Mouse (Mus musculus) CD4-positive, CD25-positive, alpha-beta regulatory T cell, adult 4 months (primary cell): ENCODE results near the gene Speer4e. TPM values are rescaled to one million over a fixed set of nuclear protein-coding genes. Genes with fewer than 3 reads are reported as not detected.
"Not testable (repeated sequence)": the region's sequence is repeated elsewhere in the genome, so short reads cannot be mapped to it uniquely, and the experiment has no call there.

Experiments
- ATAC-seq: one replicate; pipeline ENCODE4 v1.8.0; 2017
- polyA plus RNA-seq, 2 experiments: library from polyadenylated mRNA; unstranded; fragments of 100-300 nt; shearing (Covaris generic); gene quantifications; one replicate each; pipeline ENCODE4 v1.2.1; 2017

Speer4e gene
- not detected for polyA plus RNA-seq

DNA sequence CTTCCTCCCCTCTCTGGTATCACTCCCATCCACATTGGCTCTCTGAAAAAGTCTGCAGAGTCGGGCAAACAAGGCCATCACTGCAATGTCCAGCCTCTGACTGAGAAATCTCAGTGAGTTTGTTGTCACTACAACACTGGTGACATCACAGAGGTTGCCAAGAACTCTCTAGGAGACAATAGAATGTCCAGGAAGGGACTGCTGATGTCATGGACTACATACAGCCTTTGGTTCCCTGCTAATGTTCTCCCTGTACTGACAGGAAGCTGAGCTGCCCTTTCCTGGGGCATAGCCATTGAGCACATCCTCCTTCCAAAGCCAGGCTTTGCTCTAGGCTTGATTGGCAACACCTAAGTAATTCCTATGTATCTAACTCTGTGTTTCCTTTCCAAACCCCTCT, at the start of gene Speer4e:
Speer4e (minus strand) TSS at position 101 of the 400 bp plus-strand sequence.
- not testable (repeated sequence) for ATAC-seq

DNA sequence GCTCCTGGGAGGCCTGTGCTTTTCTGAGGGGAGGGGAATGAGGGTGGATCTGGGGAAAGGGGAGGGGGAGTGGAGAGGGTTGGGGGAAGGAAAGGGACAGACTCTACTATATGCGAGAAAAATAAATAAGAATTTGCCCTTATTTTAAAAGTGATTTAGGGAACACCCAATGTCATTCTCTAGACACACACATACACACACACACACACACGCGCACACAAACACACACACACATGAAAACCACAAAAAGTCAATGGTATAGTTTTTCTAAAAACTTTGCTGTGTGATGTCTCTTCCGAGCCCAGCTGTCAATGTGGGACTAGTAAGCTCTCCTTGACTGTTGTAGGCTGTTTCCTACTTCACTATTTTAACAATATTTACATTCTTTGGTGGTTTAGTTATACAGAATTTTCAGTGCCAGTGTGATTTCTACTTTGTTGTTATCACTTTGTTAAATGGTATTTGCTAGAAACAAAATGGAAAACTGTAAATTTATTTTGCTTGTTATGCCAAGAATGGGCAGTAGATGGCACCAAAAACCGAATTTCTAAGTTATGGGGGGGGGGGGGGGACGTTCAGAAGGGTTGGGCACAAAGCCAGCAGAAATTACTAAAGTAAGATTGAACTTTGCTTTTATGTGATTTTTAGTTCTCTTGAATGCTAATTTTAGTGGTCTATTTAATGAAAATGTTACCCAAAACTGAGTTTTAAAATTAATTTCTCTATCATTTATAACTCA, 48.6 kb upstream of the Speer4e start:
- not testable (repeated sequence) for ATAC-seq

- not testable (repeated sequence) for ATAC-seq
These were observed 40.6 kb upstream of the Speer4e start, which contains the start of gene Gm10354 for GRCm38 (mm10) chr5:14978835-14979234. Gene Gm10354, minus strand, starts transcription at chr5:14978935.

GRCm38 (mm10) chr5:14977368-14977767, 39.1 kb upstream of the Speer4e start:
- ATAC-seq, result not testable (repeated sequence)

DNA sequence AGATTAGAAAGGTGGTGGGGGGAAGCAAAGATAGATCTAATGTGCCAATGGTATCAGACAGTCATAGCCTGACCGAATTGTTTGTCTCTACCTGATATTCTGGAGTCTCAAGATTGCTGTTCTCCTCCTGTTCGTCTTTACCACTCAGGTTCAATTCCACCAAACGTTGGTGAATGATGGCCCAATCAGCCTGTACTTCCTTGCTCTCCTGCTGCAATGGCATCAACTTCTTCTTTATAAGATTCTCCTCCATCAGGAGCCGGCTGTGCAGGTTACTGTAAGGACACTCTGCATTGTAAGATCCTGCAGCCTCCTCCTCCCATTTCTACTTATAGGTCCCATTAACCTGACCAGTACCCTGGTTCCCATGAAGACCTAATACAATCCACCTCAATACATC, 37.1 kb upstream of the Speer4e start:
- ATAC-seq, result not testable (repeated sequence)

DNA sequence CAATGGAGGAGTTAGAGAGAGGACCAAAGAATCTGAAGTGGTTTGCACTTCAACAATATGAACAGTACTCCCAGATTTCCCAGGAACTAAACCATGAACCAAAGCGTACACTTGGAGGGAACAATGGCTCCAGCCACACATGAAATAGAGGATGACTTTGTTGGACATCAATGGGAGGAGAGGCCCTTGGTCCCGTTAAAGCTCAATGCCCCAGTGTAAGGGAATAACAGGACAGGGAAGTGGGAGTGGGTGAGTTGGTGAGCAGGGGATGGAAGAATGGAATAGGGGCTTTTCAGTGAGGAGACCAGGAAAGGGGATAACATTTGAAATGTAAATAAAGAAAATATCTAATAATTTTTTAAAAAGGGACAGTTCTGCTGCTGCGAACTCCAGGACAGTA, 34.6 kb upstream of the Speer4e start:
- ATAC-seq, result not testable (repeated sequence)

DNA sequence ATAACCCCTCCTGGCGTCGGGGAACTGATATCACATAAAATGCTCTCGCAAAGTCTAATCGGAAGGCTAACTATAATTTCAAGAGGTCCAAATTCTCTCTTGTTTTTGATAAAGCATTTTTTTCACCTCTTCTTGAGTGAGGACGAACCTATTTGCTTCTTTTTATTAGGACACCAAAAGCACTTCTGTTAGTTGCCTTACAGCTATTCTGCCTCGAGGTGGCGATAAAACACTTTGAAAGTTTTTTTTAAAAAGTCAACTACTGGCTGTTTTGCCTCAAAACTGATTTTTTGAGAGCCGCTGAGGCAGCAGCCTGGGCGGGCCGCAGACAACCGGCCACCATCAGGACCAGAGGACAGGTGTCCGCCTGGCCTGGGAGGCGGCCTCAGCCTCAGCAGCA, 25.6 kb upstream of the Speer4e start:
- ATAC-seq, result not testable (repeated sequence)

DNA sequence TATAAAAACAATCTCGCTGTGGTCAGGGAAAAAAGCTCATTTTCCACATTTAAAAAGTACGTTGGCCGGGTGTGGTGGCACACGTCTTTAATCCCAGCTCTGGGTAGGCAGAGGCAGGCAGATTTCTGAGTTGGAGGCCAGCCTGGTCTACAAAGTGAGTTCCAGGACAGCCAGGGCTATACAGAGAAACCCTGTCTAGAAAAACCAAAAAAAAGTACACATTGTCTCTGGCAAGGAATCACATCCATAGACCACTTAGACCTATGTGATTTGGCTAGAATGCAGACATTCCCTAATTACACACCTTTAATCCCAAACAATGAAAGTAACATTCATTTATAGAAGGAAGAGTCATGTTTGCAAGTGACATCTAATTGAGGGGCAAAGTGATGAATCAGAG, 23.3 kb upstream of the Speer4e start:
- not testable (repeated sequence) for ATAC-seq

DNA sequence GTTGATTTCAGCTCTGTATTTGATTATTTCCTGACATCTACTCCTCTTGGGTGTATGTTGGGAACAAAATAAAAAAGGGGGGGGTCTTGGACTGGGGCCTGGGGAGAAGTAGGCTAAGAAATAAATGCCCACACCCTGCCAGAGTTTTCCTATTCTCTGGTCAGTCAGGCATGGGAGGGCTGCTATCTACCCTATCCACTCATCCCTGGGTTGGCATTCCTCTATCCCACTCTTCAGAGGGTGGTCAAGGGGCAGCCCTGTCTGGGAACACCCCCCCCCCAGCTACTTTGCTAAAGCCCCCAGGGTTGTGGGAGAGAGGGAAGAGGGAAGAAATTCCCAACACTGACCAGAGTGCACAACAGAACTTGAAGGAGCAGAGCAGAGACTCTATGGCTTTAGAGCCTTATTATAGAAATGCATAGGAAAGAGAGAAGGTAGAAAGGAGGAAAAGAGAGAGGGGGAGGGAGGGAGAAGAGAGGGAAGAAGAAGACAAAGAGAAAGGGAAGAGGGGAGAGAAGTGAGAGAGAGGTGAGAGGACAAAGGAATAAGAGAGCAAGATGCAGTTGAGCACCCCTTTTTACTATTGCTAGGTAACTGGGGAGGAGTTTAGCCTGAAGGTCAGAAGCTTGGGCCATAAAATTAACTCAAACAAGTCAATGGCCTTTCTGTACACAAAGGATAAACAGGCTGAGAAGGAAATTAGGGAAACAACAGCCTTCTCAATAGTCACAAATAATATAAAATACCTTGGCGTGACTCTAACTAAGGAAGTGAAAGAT, 17.9 kb upstream of the Speer4e start:
- ATAC-seq, result not testable (repeated sequence)

GRCm38 (mm10) chr5:14953587-14953986, 15.4 kb upstream of the Speer4e start:
- not testable (repeated sequence) for ATAC-seq

DNA sequence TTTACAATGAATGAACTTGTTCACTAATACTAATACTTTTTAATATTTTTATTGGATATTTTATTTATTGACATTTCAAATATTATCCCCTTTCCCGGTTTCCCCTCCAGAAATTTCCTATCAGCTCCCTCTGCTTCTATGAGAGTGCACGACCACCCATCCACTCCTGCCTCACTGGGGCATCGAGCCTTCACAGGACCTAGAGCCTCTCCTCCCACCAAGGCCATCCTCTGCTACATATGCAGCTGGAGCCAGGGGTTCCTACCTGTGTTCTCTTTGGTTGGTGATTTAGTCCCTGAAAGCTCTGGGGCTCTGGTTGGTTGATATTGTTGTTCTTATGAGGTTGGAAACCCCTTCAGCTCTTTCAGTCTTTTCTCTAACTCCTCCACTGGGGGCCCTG, 14.5 kb upstream of the Speer4e start:
- not testable (repeated sequence) for ATAC-seq

GRCm38 (mm10) chr5:14951822-14952221, 13.6 kb upstream of the Speer4e start:
- ATAC-seq, result not testable (repeated sequence)

DNA sequence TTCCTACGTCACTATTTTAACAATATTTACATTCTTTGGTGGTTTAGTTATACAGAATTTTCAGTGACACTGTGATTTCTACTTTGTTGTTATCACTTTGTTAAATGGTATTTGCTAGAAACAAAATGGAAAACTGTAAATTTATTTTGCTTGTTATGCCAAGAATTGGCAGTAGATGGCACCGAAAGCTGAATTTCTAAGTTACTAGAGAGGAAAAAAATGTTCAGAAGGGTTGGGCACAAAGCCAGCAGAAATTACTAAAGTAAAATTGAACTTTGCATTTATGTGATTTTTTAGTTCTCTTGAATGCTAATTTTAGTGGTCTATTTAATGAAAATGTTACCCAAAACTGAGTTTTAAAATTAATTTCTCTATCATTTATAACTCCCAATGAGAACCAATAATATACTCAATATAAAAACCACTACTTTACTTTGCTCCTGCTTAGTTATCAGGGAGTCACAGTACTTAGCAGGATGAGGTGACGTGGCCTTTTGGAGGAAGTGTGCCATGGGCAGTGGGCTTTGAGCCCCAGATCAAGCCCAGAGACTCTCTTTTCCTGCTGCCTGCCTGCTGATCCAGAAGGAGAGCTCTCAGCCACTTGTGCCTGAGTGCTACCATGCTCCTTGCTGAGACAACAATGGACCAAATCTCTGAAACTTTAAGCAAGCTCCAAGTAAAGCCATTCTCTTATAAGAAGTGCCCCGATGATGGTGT, 9.4 kb upstream of the Speer4e start:
- ATAC-seq, result not testable (repeated sequence)

- ATAC-seq, result not testable (repeated sequence)
These were observed 7.3 kb upstream of the Speer4e start for GRCm38 (mm10) chr5:14945524-14945923.

GRCm38 (mm10) chr5:14941043-14941442, 2.8 kb upstream of the Speer4e start:
- ATAC-seq, result not testable (repeated sequence)

GRCm38 (mm10) chr5:14933721-14934120, 4.5 kb downstream of the Speer4e start:
- not testable (repeated sequence) for ATAC-seq

GRCm38 (mm10) chr5:14927047-14927446, 11.2 kb downstream of the Speer4e start:
- not testable (repeated sequence) for ATAC-seq

GRCm38 (mm10) chr5:14914799-14915198, 23.4 kb downstream of the Speer4e start, which contains the start of gene Gm9758:
Gene Gm9758, minus strand, starts transcription at chr5:14914899.
- not testable (repeated sequence) for ATAC-seq

DNA sequence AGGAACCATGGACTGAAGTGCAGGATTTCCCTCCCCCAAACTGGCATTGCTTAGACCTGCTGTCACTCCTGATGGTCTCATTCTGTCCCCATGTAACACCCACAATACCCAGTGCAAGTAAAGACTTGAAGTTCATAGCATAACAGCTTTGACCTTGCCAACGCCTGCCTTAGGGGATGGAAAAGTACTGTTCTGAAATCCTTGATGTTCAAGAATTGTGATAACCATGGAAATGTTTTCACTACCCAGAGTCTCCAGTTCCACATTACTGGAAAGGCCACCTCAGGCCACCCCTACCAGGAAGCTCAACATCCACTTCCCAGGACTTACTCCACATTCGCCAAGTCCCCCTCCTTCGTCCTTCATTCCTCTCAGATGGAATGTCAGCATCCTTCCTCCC, 23.9 kb downstream of the Speer4e start:
- not testable (repeated sequence) for ATAC-seq

- not testable (repeated sequence) for ATAC-seq
These were observed 34.7 kb downstream of the Speer4e start for GRCm38 (mm10) chr5:14903539-14903938.

DNA sequence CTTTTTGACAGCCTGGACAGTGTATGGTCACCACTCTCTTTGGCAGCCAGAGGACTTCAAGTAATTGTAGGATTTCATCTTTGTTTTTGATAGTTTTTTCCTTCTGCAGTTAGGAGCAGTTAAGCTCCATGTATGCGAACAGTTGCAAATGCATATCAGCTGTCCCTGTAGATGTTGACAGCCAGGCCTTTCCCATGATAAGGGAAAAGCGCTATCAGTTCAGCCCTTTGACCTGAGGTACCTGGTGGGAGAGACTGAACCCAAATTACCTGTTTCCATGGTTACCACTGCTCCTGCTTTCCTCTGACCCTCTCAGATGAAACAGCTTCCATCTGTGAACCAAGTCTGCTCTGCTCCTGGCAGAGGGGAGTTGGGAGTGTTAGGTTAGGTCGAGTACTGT, 46.0 kb downstream of the Speer4e start:
- ATAC-seq, result no peak

DNA sequence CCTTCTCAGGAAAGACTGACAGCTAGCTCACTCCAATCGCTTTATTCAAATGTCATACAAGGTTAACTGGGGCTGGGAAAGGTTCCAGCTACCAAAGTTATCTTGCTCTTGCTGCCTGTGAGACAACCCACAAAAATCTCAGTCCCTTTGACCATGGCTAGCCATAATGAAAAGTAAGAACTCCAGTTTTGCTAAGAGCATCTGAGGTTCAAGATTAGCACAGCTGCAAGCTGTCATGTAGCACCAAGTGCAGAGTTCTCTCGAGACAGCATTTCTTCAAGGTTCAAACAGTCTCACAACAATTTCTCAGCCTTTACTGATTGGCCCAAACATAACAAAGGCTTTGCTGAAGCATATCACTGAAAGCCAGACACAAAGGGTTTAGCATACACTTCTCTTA, 52.9 kb downstream of the Speer4e start:
- ATAC-seq, result not testable (repeated sequence)
